Mouse (Mus musculus) C2C12 (cell line): ENCODE measurements around the gene Cd19.

Experiments used
- CEBPB ChIP-seq: IDR thresholded peaks from one replicate; pipeline ENCODE4 v1.6.1; 2011; ENCODE audit warnings: low read depth, mild to moderate bottlenecking, control low read depth, moderate library complexity
- CTCF ChIP-seq: IDR thresholded peaks from one replicate; pipeline ENCODE4 v1.5.1; 2011; ENCODE audit not compliant: control insufficient read depth, insufficient read depth, insufficient read length
- MYOD1 ChIP-seq: IDR thresholded peaks from one replicate; pipeline ENCODE4 v1.6.1; 2011; ENCODE audit warnings: low read depth; ENCODE audit not compliant: control insufficient read depth, insufficient read length

DNA sequence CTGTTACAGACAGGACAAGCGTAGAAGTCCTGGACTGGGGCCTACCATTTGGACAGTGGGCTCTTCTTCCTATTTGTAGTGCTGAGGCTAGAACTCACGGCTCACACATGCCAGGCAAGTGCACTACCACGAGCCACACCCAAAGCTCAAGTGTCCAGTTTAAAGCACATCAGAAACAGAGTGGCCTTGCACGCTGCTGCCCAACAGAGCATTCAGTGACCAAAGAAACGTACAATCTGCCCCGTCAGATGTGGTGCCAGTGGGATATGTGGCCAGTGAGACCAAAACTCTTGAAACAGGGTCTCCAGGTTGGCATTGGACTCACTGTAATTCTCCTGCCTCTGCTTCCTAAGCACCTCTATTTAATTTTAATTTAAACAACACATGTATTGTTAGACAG lies 36.0 kb upstream of the Cd19 start:
- TF ChIP-seq CEBPB (no peak), CTCF (no peak), MYOD1 (no peak)
